Mouse (Mus musculus) left cerebral cortex, postnatal 4 days (tissue): Measurements from ENCODE around the gene Astl. TPM values are rescaled to one million over a fixed set of nuclear protein-coding genes. Genes with fewer than 3 reads are reported as not detected.

Source experiments
- DNase-seq: peaks from one replicate; pipeline ENCODE4 v3.0.0-alpha.2; 2022
- intact Hi-C: fragments of 180-260 bp; cut with DNase I; formaldehyde crosslinking; loops from one replicate; pipeline ENCODE4 v1.15.1; 2025
- total RNA-seq, 2 experiments: library from RNA; stranded (reverse); gene quantifications; 2 replicates each; pipeline ENCODE4 v1.2.3; 2021

Astl gene
- total RNA-seq, 2 experiments from 2014 or later = not detected

DNA sequence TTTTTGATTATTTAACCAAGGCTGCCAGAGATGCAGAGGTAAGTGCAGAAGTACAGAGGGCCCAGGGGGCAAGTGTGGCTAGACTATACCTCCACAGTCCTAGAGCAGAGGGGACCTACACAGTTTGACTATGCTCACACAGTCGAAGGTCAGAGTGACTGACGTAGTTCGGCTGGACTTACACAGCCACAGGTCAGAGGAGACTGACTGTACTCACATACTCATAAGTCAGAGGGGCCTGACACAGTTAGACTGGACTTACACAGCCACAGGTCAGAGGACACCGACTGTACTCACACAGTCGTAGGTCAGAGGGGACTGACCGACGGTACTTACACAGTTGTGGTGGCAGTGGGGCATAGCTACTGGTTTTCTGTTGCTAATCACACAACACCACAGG lies 60.3 kb downstream of the Astl start:
- DNase-seq = no peak
- intact Hi-C loops = no loop called here

Other genes starting within 250 kb of the Astl start
- gene Ncaph, start 204.7 kb upstream of the Astl start, total RNA-seq = 1 to 10 TPM; 8.7 to 9.8 TPM
- 10 to 100 TPM; 16.4 to 18.2 TPM for gene Itpripl1, start 195.2 kb upstream of the Astl start, total RNA-seq
- under 1 TPM; 0.62 to 0.72 TPM for gene 1810024B03Rik, start 130.4 kb upstream of the Astl start, total RNA-seq
- 100 to 1,000 TPM; 106 to 111 TPM for gene Snrnp200, start 130.3 kb upstream of the Astl start, total RNA-seq
- gene Ciao1, start 90.8 kb upstream of the Astl start, total RNA-seq = 10 to 100 TPM; 49.3 to 59.6 TPM
- gene Tmem127, start 90.7 kb upstream of the Astl start, total RNA-seq = 100 to 1,000 TPM; 106 TPM
- gene Stard7, start 68.4 kb upstream of the Astl start, total RNA-seq = 100 to 1,000 TPM; 147 to 164 TPM
- gene Dusp2, start 2.5 kb upstream of the Astl start, total RNA-seq = 1 to 10 TPM; 8.5 to 8.9 TPM
- gene Adra2b, start 24.6 kb downstream of the Astl start, total RNA-seq = under 1 TPM; 0.12 to 0.28 TPM
- gene Gpat2, start 86.6 kb downstream of the Astl start, total RNA-seq = under 1 TPM; 0.18 to 0.42 TPM
- 10 to 100 TPM; 12.6 to 13.2 TPM for gene Fahd2a, start 105.9 kb downstream of the Astl start, total RNA-seq
- 10 to 100 TPM; 32.3 to 36.6 TPM for gene Kcnip3, start 183.5 kb downstream of the Astl start, total RNA-seq
- gene Prom2, start 202.8 kb downstream of the Astl start, total RNA-seq = not detected
- gene Zfp661, start 248.5 kb downstream of the Astl start, total RNA-seq = 1 to 10 TPM; 9.2 to 9.5 TPM
- gene Mrps5, start 248.6 kb downstream of the Astl start, total RNA-seq = 100 to 1,000 TPM; 106 TPM